Mouse (Mus musculus): ENCODE data around the gene Pa2g4. TPM values are rescaled to one million over a fixed set of nuclear protein-coding genes. Genes with fewer than 3 reads are reported as not detected.
"Not testable (repeated sequence)": the region's sequence is repeated elsewhere in the genome, so short reads cannot be mapped to it uniquely, and the experiment has no call there.

Gene Pa2g4
- total RNA-seq (2015; ENCODE audit: low replicate concordance), result 122 and 141 TPM in 2 replicates
- total RNA-seq (2017; ENCODE audit: low replicate concordance), result 87.7 and 97.9 TPM in 2 replicates

GRCm38 (mm10) chr10:128565788-128566531 lies at the start of gene Pa2g4:
Gene Pa2g4 (minus strand): TSS chr10:128565987.
- peak; percentile 92 for ATAC-seq (replicated peaks; ENCODE audit: low FRiP score, poor library complexity, severe bottlenecking)

DNA sequence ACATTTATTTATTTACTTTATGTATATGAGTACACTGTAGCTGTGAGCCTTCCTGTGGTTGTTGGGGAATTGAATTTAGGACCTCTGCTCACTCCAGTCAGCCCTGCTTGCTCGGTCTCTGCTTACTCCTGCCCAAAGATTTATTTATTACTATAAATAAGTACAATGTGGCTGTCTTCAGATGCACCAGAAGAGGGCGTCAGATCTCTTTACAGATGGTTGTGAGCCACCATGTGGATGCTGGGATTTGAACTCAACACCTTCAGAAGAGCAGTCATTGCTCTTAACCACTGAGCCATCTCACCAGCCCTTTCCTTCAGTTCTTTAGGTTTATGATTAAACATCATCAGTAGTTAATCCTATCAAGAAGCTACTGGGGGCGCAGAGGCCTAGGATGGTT lies 49.1 kb upstream of the Pa2g4 start:
- no peak for ATAC-seq (replicated peaks; ENCODE audit: low FRiP score, poor library complexity, severe bottlenecking)

DNA sequence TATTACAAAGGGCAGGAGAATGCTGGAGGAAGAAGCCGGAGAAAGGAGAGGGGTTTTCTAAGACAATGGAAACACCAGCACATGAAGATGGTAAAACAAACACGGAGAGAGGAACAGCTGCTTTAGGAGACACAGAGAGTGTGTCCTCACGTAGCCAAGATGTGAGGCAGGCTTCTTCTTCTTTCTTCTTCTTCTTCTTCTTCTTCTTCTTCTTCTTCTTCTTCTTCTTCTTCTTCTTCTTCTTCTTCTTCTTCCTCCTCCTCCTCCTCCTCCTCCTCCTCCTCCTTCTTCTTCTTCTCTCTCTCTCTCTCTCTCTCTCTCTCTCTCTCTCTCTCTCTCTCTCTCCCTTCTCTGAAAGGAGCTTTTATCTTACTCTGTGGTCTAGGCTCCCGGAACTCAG lies 48.0 kb upstream of the Pa2g4 start:
- not testable (repeated sequence) for ATAC-seq (replicated peaks; ENCODE audit: low FRiP score, poor library complexity, severe bottlenecking)

- ATAC-seq (replicated peaks; ENCODE audit: low FRiP score, poor library complexity, severe bottlenecking), result peak; percentile 21; the same call in 1 of the 2 replicates
These were observed 47.3 kb upstream of the Pa2g4 start for GRCm38 (mm10) chr10:128613154-128613440.

GRCm38 (mm10) chr10:128612433-128613153 lies 46.8 kb upstream of the Pa2g4 start:
- ATAC-seq (replicated peaks; ENCODE audit: low FRiP score, poor library complexity, severe bottlenecking), result peak; percentile 98

DNA sequence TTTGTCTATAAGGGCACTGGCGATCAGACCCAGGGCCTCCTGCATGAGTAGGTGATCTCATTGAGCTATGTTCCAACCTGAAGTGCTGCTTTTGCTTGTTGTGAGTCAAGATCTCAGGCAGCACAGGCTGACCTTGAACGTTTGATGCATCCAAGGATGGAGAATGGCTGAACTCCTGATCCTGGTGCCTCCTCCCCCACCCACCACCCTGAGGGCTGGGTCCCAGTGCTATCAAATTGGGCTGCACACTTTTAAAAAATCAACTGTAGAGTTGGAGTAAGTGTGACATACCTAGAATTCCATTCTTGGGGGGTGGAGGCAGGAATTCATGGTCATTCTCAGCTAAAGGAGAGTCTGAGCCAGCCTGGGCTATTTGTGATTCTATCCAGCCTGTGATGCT lies 40.7 kb upstream of the Pa2g4 start:
- no peak for ATAC-seq (replicated peaks; ENCODE audit: low FRiP score, poor library complexity, severe bottlenecking)

GRCm38 (mm10) chr10:128602470-128603128 lies 36.8 kb upstream of the Pa2g4 start:
- no peak for ATAC-seq (replicated peaks; ENCODE audit: low FRiP score, poor library complexity, severe bottlenecking)

GRCm38 (mm10) chr10:128601499-128601898 lies 35.7 kb upstream of the Pa2g4 start:
- no peak for ATAC-seq (replicated peaks; ENCODE audit: low FRiP score, poor library complexity, severe bottlenecking)

DNA sequence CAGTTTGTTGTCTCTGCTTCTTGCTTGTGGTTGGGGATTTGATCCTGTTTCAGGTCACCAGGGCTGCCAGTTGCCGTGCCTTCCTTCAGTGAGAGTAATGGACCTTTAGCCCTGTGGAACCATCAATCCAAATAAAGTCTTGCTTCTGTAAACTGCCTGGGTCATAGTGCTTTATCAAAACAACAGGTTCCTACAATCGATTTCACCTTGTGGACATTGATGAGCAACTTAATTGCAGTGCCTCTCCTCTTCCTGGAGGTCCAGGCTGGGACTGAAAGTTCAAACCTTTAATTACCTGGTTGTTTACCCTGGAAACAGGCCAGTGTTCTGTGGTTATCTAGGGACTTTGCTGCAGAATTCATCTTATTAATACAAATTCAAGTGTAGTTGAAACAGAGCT lies 32.7 kb upstream of the Pa2g4 start:
- no peak for ATAC-seq (replicated peaks; ENCODE audit: low FRiP score, poor library complexity, severe bottlenecking)

GRCm38 (mm10) chr10:128592797-128593196 lies 27.0 kb upstream of the Pa2g4 start:
- no peak for ATAC-seq (replicated peaks; ENCODE audit: low FRiP score, poor library complexity, severe bottlenecking)

DNA sequence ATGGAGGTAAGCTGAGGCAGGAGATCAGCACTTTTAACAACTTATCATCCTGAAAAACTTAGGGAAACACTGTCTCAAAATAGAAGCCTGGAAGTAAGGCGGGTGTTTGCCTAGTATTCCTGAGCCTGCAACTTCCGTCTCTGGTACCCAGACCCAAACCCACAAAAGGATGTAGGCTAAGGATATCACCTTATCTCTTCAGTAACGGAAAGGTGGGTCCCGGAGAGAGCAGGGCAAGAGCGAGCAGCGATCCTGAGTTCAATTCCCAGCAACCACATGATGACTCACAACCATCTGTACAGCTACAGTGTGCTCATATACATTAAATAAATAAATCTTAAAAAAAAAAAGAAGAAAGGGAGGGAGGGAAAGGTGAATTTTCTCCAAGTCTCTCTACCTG lies 25.6 kb upstream of the Pa2g4 start:
- ATAC-seq (replicated peaks; ENCODE audit: low FRiP score, poor library complexity, severe bottlenecking), result no peak

- ATAC-seq (replicated peaks; ENCODE audit: low FRiP score, poor library complexity, severe bottlenecking), result peak; percentile 67
These were observed 24.5 kb upstream of the Pa2g4 start for GRCm38 (mm10) chr10:128590193-128590690.

DNA sequence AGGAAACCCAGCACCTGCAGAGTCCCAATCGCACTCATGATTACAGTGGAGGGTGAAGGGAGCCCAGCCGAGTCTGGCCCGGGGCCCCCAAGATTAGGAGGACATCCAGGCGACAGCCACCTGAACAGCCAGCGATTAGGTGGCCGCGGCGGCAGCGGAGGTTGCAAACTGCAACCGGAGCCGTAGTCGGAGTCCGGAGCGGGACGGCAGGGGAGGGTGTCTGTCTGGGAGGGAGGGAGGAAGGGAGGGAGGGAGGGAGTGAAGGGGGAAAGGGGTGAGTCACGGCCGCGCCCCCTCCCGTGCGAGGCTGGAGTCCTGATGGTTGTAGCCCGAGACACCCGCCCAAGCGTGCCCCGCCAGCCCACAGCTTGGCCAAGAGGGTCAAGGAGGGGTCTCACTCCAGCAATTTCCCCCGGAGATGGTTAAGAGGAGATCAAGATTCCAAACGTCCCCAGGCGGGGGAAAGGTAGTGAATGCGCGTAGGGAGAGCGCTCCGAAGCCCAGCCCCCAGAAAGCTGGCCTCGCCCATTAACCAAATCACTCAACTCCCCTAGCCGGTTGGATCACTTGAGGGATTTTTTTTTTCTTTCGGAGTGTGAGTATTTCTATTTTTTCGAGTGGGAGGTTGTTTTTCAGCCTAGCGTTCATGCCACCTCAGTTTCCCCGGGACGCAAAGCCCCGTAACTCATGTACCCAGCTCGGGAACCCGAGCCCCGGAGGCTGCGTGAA lies 23.8 kb upstream of the Pa2g4 start, which contains the start of gene Erbb3:
Erbb3 (minus strand) TSS at position 189 of the 729 bp plus-strand sequence.
- ATAC-seq (replicated peaks; ENCODE audit: low FRiP score, poor library complexity, severe bottlenecking), result 0 out of 2 replicates have a peak, but pooled peaks have one; percentile 31

GRCm38 (mm10) chr10:128588775-128589463 lies 23.1 kb upstream of the Pa2g4 start:
- no peak for ATAC-seq (replicated peaks; ENCODE audit: low FRiP score, poor library complexity, severe bottlenecking)

DNA sequence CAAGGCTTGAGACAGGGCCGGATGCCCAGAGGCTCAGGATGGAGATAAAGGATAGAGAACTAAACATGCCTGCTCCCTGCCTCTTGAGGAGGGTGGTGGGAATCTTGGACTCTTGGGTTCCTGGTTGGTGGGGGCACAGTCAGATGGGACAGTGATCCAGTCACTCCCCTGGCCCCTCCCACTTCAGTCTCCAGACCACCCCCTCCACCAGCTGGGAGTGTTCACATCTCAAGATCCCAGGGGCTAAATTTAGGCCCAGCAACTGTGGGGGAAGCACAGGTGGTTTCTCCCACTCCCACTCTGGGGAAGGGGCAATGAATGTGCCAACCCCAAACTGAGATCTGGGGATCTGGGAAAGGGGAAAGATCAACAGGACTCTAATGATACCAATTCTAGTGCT lies 22.3 kb upstream of the Pa2g4 start:
- no peak for ATAC-seq (replicated peaks; ENCODE audit: low FRiP score, poor library complexity, severe bottlenecking)

DNA sequence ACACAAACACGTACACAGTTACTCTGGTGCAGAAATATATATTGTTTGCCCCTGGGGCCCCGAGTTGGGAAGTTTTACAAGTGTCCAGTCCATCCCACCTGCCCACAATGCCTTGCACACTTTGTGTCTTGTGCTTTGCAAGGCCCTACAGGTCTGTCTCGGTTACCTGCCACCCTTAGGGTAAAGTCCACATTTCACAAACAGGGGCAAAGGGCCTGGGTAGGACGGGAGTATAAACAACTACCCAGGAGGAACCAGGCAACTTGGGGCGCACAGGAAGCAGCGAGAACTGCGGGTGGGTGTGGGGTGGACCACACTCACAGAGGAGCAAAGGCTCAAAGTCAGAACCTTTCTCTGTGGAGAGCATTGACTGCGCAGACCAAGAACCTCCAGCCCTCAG lies 21.9 kb upstream of the Pa2g4 start:
- ATAC-seq (replicated peaks; ENCODE audit: low FRiP score, poor library complexity, severe bottlenecking), result no peak

DNA sequence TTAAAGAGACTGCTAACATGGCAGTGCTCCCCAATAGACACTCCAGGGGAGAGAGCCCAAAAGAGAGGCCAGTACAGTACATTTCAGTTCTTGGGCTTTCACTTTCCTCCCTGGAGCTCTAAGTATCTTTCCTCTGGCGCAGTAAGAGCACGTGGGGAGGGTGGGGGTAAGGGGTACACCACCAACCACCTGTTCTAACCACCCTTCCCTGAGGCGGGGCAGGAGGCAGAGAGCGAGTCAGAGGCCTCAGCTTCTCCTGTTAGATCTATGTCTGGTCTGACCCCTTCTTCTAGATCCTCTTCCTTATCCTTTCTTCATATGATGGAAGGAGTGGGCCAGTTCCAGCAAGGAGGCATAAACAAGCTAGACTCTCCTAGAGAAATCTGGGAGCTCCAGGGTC lies 21.3 kb upstream of the Pa2g4 start:
- no peak for ATAC-seq (replicated peaks; ENCODE audit: low FRiP score, poor library complexity, severe bottlenecking)

- no peak for ATAC-seq (replicated peaks; ENCODE audit: low FRiP score, poor library complexity, severe bottlenecking)
These were observed 20.8 kb upstream of the Pa2g4 start for GRCm38 (mm10) chr10:128586546-128586945.

DNA sequence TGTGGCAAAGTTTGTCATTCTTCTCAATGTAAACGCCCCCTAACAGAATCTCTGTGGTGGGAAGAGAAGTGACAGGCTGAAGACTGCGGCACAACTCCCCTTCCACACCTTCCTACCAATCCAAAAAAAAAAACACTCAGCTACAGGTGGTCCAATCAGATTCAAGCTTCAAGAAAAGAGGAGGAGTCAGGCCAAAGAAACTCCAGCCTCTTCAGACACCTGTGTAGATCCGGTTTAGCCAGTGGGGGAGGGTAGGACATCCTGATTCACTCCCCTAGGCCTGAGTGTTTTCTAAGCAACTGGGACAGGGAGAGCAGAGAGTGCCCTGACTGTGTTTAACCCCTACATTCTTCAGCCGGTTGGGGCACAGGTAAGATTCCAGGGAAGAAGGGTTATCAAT lies 18.6 kb upstream of the Pa2g4 start:
- no peak for ATAC-seq (replicated peaks; ENCODE audit: low FRiP score, poor library complexity, severe bottlenecking)
